Mouse (Mus musculus) lung, embryonic 16.5 days (tissue): ENCODE measurements around the gene Olfr1099. TPM values are rescaled to one million over a fixed set of nuclear protein-coding genes. Genes with fewer than 3 reads are reported as not detected.

Source experiments
- ATAC-seq: fragments of 200-750 bp; cut with Nextera tagmentation; 2 replicates; pipeline ENCODE4 v1.8.0; 2017; ENCODE audit warnings: low read depth, mild to moderate bottlenecking, moderate library complexity
- H3K27ac ChIP-seq: fragments of 300-500 bp; sonication (generic); 2 replicates; pipeline ENCODE4 v1.5.1; 2014; ENCODE audit warnings: mild to moderate bottlenecking, control low read depth, low read length
- H3K27me3 ChIP-seq: fragments of 300-500 bp; sonication (generic); 2 replicates; pipeline ENCODE4 v1.6.1; 2014; ENCODE audit warnings: low read depth, low read length, mixed read lengths; ENCODE audit not compliant: control insufficient read depth, insufficient read depth
- H3K36me3 ChIP-seq: fragments of 300-500 bp; sonication (generic); 2 replicates; pipeline ENCODE4 v1.6.1; 2014; ENCODE audit warnings: low read length; ENCODE audit not compliant: control insufficient read depth, insufficient read depth
- H3K4me1 ChIP-seq: fragments of 300-500 bp; sonication (generic); replicated peaks from 2 replicates; pipeline ENCODE4 v1.6.1; 2014; ENCODE audit warnings: low read length, mixed read lengths; ENCODE audit not compliant: control insufficient read depth, insufficient read depth
- H3K4me2 ChIP-seq: fragments of 300-500 bp; sonication (generic); 2 replicates; pipeline ENCODE4 v1.6.1; 2014; ENCODE audit warnings: low read depth, low read length, control low read depth
- H3K4me3 ChIP-seq: fragments of 300-500 bp; sonication (generic); 2 replicates; pipeline ENCODE4 v1.5.1; 2014; ENCODE audit warnings: mild to moderate bottlenecking, low read length, control low read depth
- H3K9ac ChIP-seq: fragments of 300-500 bp; sonication (generic); 2 replicates; pipeline ENCODE4 v1.6.1; 2014; ENCODE audit warnings: low read length, control low read depth
- H3K9me3 ChIP-seq: fragments of 300-500 bp; sonication (generic); 2 replicates; pipeline ENCODE4 v1.6.1; 2016; ENCODE audit warnings: low read length; ENCODE audit not compliant: control insufficient read depth
- WGBS: fragments of 180-500 bp; shearing (Covaris S2); extraction: QIAGEN DNeasy Blood & Tissue Kit; methylation state at CpG from one replicate; pipeline ENCODE4 v1.1.7; 2014; 5-methylcytosine and 5-hydroxymethylcytosine counted together
- polyA plus RNA-seq: library from polyadenylated mRNA; unstranded; fragments of >200 nt; fragmentation: Nextera tagmentation; extraction: Ambion mirVana; gene quantifications from 2 replicates; pipeline ENCODE4 v1.2.1, GENCODE M21; 2015

The Olfr1099 gene
- not detected in 2 replicates for polyA plus RNA-seq

DNA sequence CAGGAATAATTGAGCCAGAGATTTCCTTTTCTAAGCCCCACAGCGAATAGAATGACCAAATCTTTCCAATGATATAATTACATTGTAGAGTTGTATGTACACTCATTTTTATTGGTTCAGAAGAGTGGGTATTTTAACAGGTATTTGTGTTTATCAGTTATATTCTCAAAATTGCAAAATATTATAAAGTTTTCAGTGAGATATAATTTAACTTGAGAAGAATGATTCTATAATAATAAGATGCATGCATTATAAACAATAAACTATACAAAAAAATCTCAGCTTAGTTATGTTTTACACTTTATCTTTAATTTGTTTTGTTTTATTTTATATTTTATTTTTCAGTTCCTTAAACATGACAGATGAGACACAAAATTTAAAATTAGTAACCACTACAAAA, at the start of gene Olfr1099:
Olfr1099 (minus strand) TSS at position 101 of the 400 bp plus-strand sequence.
- 68% methylated on average over 1 of the region's 1 CpGs for WGBS
- Histone ChIP-seq H3K4me2 (no peak within 1 kb of the TSS), H3K36me3 (no peaks in the 10 kb centered on the region), H3K27me3 (no peaks in the 10 kb centered on the region), H3K4me3 (no peak within 1 kb of the TSS), H3K27ac (no peak within 1 kb of the TSS), H3K9me3 (no peaks in the 10 kb centered on the region), H3K4me1 (no peaks in the 10 kb centered on the region), H3K9ac (no peak within 1 kb of the TSS)
- ATAC-seq, result no peak

DNA sequence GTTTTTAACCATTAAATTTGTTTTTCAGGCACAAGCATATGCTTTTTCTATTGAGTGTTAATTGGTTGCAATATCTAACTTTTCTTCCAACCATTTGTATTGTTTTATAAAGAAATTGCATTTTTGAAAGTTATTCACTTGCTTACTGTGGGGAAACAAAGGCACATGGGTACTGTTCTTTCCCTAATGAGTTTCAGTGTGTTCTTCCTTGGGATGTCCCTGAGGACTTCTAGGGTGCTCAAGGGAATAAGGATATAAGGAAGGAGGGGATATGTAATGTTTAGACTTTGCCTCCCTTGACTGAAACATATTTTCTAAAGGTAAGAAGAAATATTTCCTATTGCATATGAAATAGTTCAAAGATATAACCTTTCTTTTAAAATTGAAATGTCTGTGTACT, 37.6 kb upstream of the Olfr1099 start, which contains the start of gene Olfr1102:
Olfr1102 (plus strand) TSS at position 301 of the 400 bp plus-strand sequence.
- Histone ChIP-seq H3K4me3 (no peak within 1 kb of the TSS), H3K27me3 (no peaks in the 10 kb centered on the region), H3K4me1 (no peaks in the 10 kb centered on the region), H3K9ac (no peak within 1 kb of the TSS), H3K4me2 (no peak within 1 kb of the TSS), H3K27ac (no peak within 1 kb of the TSS), H3K36me3 (no peaks in the 10 kb centered on the region), H3K9me3 (no peaks in the 10 kb centered on the region)
- no peak for ATAC-seq

DNA sequence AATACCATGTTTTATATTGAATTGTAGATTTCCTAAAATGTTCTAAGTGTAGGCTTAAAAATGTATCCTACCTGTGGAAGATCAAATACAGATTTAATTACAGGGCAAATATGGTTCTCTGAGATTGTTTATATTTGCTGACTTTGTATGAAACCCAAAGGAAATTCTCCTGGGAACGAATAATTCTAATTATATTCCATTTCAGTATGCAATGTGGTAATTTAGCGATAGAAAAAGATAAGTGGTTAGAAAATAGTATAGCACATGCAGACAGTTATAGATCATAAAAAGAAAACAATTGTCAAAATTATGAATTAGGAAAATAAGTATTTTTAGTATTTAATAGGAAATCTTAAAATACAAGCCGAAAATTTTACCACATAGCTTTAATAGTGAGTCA, 30.6 kb upstream of the Olfr1099 start, which contains the start of gene Olfr1101:
Olfr1101 (minus strand) TSS at position 101 of the 400 bp plus-strand sequence.
- Histone ChIP-seq H3K36me3 (no peaks in the 10 kb centered on the region), H3K27me3 (no peaks in the 10 kb centered on the region), H3K9ac (no peak within 1 kb of the TSS), H3K27ac (no peak within 1 kb of the TSS), H3K4me3 (no peak within 1 kb of the TSS), H3K4me1 (no peaks in the 10 kb centered on the region), H3K4me2 (no peak within 1 kb of the TSS), H3K9me3 (no peaks in the 10 kb centered on the region)
- ATAC-seq, result no peak
- 67% methylated on average over 3 of the region's 3 CpGs for WGBS

DNA sequence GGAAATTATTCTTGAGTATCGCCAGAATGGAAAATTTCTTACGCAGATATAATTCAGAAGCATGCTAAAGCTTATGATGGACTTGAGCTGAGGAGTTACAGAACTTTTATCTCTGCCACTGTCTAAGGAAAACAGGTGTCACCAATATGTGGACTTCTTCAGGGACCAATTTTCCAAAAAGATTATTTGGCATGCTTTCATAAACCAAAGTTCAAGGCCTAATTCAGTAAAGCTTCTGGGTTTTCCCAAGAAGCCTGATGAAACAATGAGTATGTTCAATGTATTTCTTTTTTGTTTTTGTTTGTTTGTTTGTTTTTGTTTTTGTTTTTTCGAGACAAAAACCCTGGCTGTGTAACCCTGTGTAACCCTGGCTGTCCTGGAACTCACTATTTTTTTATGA, 19.4 kb upstream of the Olfr1099 start, which contains the start of gene Olfr1100:
Olfr1100 (minus strand) TSS at position 101 of the 400 bp plus-strand sequence.
- Histone ChIP-seq H3K4me3 (no peak within 1 kb of the TSS), H3K36me3 (no peaks in the 10 kb centered on the region), H3K4me1 (no peaks in the 10 kb centered on the region), H3K9ac (no peak within 1 kb of the TSS), H3K9me3 (no peaks in the 10 kb centered on the region), H3K27ac (no peak within 1 kb of the TSS), H3K27me3 (no peaks in the 10 kb centered on the region), H3K4me2 (no peak within 1 kb of the TSS)
- no peak for ATAC-seq
- 64% methylated on average over 3 of the region's 3 CpGs for WGBS

DNA sequence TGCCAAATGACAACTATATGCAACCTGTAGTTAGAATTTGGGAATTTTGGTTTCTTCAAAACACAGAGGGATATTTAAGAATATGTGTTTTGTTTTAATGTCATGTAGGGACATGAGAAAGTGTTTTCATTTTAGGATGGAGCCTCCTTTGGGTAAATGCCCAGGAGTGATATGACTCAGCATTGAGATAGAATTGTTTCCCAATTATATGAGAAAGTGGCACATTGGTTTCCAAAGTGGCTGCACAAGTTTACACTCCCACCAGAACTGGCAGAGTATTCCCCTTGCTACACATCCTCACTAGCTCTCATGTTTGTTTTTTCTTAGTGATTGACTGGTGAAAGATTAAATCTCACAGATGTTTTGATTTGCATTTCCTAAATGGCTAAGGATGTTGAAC, 33.9 kb downstream of the Olfr1099 start:
- H3K9me3 ChIP-seq, result no peaks in the 10 kb centered on the region

DNA sequence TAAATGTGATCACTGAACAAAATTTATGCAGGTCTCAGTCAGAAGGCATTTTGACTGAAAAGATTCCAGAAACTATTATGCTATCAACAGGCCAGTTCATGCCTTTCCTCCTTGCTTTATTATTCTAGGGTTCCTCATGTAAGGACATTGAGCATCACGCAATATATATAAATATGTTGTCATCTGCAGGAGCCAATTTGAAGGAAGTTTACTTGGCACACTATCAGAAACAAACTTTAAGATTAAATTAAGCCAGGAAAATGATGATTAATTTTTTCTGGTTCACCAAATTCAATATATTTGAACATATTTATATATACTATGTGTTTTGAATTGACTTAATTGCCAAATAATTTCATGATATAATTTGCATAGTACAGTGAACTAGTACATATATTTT, 36.0 kb downstream of the Olfr1099 start, which contains the start of gene Olfr1098:
Olfr1098 (minus strand) TSS at position 101 of the 400 bp plus-strand sequence.
- H3K36me3 ChIP-seq, result no peaks in the 10 kb centered on the region
- H3K9me3 ChIP-seq, result no peaks in the 10 kb centered on the region
- no peaks in the 10 kb centered on the region for H3K4me1 ChIP-seq
- H3K27ac ChIP-seq, result no peak within 1 kb of the TSS
- no peak for ATAC-seq
- H3K27me3 ChIP-seq, result no peaks in the 10 kb centered on the region
- no peak within 1 kb of the TSS for H3K4me3 ChIP-seq
- no peak within 1 kb of the TSS for H3K9ac ChIP-seq
- H3K4me2 ChIP-seq, result no peak within 1 kb of the TSS
- WGBS, result 84% methylated on average over 1 of the region's 1 CpGs

More for the DNA sequence above, 33.9 kb downstream of the Olfr1099 start:
- Histone ChIP-seq H3K4me2 (no peak overlapping the region), H3K27ac (no peak overlapping the region), H3K27me3 (no peaks in the 10 kb centered on the region), H3K4me1 (no peaks in the 10 kb centered on the region), H3K9ac (no peak overlapping the region), H3K36me3 (no peaks in the 10 kb centered on the region), H3K4me3 (no peak overlapping the region)
- ATAC-seq, result no peak

DNA sequence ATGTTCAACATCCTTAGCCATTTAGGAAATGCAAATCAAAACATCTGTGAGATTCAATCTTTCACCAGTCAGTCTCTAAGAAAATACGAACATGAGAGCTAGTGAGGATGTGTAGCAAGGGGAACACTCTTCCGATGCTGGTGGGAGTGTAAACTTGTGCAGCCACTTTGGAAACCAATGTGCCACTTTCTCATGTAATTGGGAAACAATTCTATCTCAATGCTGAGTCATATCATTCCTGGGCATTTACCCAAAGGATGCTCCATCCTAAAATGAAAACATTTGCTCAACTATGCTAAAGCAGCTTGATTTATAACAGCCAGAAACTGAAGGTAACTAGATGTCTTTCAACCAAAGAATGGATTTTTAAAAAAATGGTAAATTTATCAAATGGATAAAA, 54.8 kb downstream of the Olfr1099 start:
- H3K4me2 ChIP-seq, result no peak overlapping the region
- no peak overlapping the region for H3K9ac ChIP-seq
- H3K36me3 ChIP-seq, result no peaks in the 10 kb centered on the region
- ATAC-seq, result no peak
- 70% methylated on average over 2 of the region's 2 CpGs for WGBS
- no peak overlapping the region for H3K27ac ChIP-seq
- H3K4me3 ChIP-seq, result no peak overlapping the region
- no peaks in the 10 kb centered on the region for H3K27me3 ChIP-seq
- no peaks in the 10 kb centered on the region for H3K4me1 ChIP-seq
- H3K9me3 ChIP-seq, result no peaks in the 10 kb centered on the region

Other genes with a start within 250 kb of the Olfr1099 start
- not detected in 2 replicates for gene Olfr1089, start 227.0 kb downstream of the Olfr1099 start, polyA plus RNA-seq
- not detected in 2 replicates for gene Olfr1090, start 201.7 kb downstream of the Olfr1099 start, polyA plus RNA-seq
- gene Olfr1093, start 178.2 kb downstream of the Olfr1099 start, polyA plus RNA-seq, result not detected in 2 replicates
- not detected in 2 replicates for gene Olfr141, start 150.7 kb downstream of the Olfr1099 start, polyA plus RNA-seq
- not detected in 2 replicates for gene Olfr1094, start 136.0 kb downstream of the Olfr1099 start, polyA plus RNA-seq
- gene Olfr1095, start 109.0 kb downstream of the Olfr1099 start, polyA plus RNA-seq, result not detected in 2 replicates
- gene Gm13723, start 85.9 kb downstream of the Olfr1099 start, polyA plus RNA-seq, result not detected in 2 replicates
- not detected in 2 replicates for gene Olfr1097, start 68.5 kb downstream of the Olfr1099 start, polyA plus RNA-seq
- gene Olfr1098, start 36.1 kb downstream of the Olfr1099 start, polyA plus RNA-seq, result not detected in 2 replicates
- not detected in 2 replicates for gene Olfr1100, start 19.3 kb upstream of the Olfr1099 start, polyA plus RNA-seq
- not detected in 2 replicates for gene Olfr1101, start 30.5 kb upstream of the Olfr1099 start, polyA plus RNA-seq
- gene Olfr1102, start 37.7 kb upstream of the Olfr1099 start, polyA plus RNA-seq, result not detected in 2 replicates
- not detected in 2 replicates for gene Olfr1104, start 66.4 kb upstream of the Olfr1099 start, polyA plus RNA-seq
- gene Olfr1105, start 75.8 kb upstream of the Olfr1099 start, polyA plus RNA-seq, result not detected in 2 replicates
- gene Olfr1106, start 91.6 kb upstream of the Olfr1099 start, polyA plus RNA-seq, result not detected in 2 replicates
- not detected in 2 replicates for gene Olfr1107, start 115.1 kb upstream of the Olfr1099 start, polyA plus RNA-seq
- gene Olfr1109, start 135.3 kb upstream of the Olfr1099 start, polyA plus RNA-seq, result not detected in 2 replicates
- not detected in 2 replicates for gene Olfr259, start 153.9 kb upstream of the Olfr1099 start, polyA plus RNA-seq
- not detected in 2 replicates for gene Olfr1110, start 179.6 kb upstream of the Olfr1099 start, polyA plus RNA-seq
- not detected in 2 replicates for gene Olfr1111, start 191.9 kb upstream of the Olfr1099 start, polyA plus RNA-seq
- gene Olfr1112, start 227.1 kb upstream of the Olfr1099 start, polyA plus RNA-seq, result not detected in 2 replicates
- gene Olfr1113, start 248.3 kb upstream of the Olfr1099 start, polyA plus RNA-seq, result not detected in 2 replicates